Comparison of ENCODE assay signal across 13 mouse cellular contexts in genomic region chr6:121051972-121052629, GRCm38 (mm10).
DNase-seq lines count a peak whose midpoint lies in the region; ATAC-seq and TF ChIP-seq lines count a peak whose summit lies in the region.
"Had no signal": no experiment of that assay in that cellular context is flagged by ENCODE, and none has a peak within 500 bp of the region (broad histone marks: within the 10 kb centered on the region; RNA-seq: fewer than 3 reads in every experiment).

No protein-coding gene starts in this region.

- no peaks in the 10 kb centered on the region for H3K9me3 ChIP-seq in heart, embryonic 12.5 days (replicated peaks)
- no peaks in the 10 kb centered on the region for H3K9me3 ChIP-seq in liver, embryonic 15.5 days (replicated peaks)
- H3K9me3 ChIP-seq: hindbrain, embryonic 10.5 days; kidney, embryonic 15.5 days; midbrain, embryonic 10.5 days had no signal

- H3K27ac ChIP-seq in heart, embryonic 12.5 days (ENCODE audit: poor library complexity, severe bottlenecking) = peak overlapping the region; percentile 89; the same call in 1 of the 2 replicates
- H3K27ac ChIP-seq in cortical plate, adult 2 months (ENCODE audit: insufficient read depth, low read length) = peak overlapping the region; percentile 89
- H3K27ac ChIP-seq in liver, embryonic 15.5 days (replicated peaks) = 0 out of 2 replicates have a peak overlapping the region, but pooled peaks have one; percentile 29
- H3K27ac ChIP-seq: hindbrain, embryonic 10.5 days; kidney, embryonic 15.5 days; midbrain, embryonic 10.5 days had no signal

- H3K9ac ChIP-seq in heart, embryonic 12.5 days = peak overlapping the region; percentile 30; the same call in 1 of the 2 replicates
- no peak overlapping the region for H3K9ac ChIP-seq in liver, embryonic 15.5 days
- H3K9ac ChIP-seq: kidney, embryonic 15.5 days had no signal

- no peak overlapping the region for H3K4me3 ChIP-seq in heart, embryonic 12.5 days
- H3K4me3 ChIP-seq in cortical plate, adult 2 months (ENCODE audit: insufficient read depth, low read length) = no peak overlapping the region
- H3K4me3 ChIP-seq in liver, embryonic 15.5 days (replicated peaks) = no peak overlapping the region
- H3K4me3 ChIP-seq: hindbrain, embryonic 10.5 days; kidney, embryonic 15.5 days; midbrain, embryonic 10.5 days had no signal

- no peaks in the 10 kb centered on the region for H3K27me3 ChIP-seq in heart, embryonic 12.5 days (replicated peaks)
- H3K27me3 ChIP-seq in liver, embryonic 15.5 days = no peaks in the 10 kb centered on the region
- H3K27me3 ChIP-seq: kidney, embryonic 15.5 days had no signal

- WGBS in heart, embryonic 12.5 days = 80% methylated on average over 13 of the region's 13 CpGs
- 71% methylated on average over 13 of the region's 13 CpGs for whole genome bisulfite sequencing in liver, embryonic 15.5 days (ENCODE audit: insufficient replicate concordance)

- TF ChIP-seq POLR2A in cortical plate, adult 2 months (IDR thresholded peaks at IDR 0.05; ENCODE audit: extremely low read depth, insufficient read depth, low read length) = no peak

- intact Hi-C loops in heart, postnatal 14 days (cut with DNase I) = no loop called here
- intact Hi-C loops in gastrocnemius, postnatal 36 days (cut with DNase I) = no loop called here

- peak; percentile 3; the same call in 1 of the 2 replicates for ATAC-seq in heart, embryonic 12.5 days (ENCODE audit: insufficient number of reproducible peaks, low FRiP score)
- ATAC-seq in liver, embryonic 15.5 days (ENCODE audit: insufficient read depth) = peak; percentile 90
- ATAC-seq: inflammation-experienced regulatory T-cells, adult 6 months had no signal

- no peak overlapping the region for H3K4me2 ChIP-seq in heart, embryonic 12.5 days
- peak overlapping the region; percentile 29 for H3K4me2 ChIP-seq in liver, embryonic 15.5 days
- H3K4me2 ChIP-seq: kidney, embryonic 15.5 days had no signal

- no peak for TF ChIP-seq CTCF in cortical plate, adult 2 months (IDR thresholded peaks at IDR 0.05; ENCODE audit: extremely low read depth, insufficient read depth, low read length)

- H3K4me1 ChIP-seq in heart, embryonic 12.5 days (replicated peaks) = peaks cover 93% of the 10 kb centered on the region
- peaks cover 22% of the 10 kb centered on the region for H3K4me1 ChIP-seq in cortical plate, adult 2 months (ENCODE audit: control insufficient read depth, insufficient read depth, low read length)
- peaks cover 70% of the 10 kb centered on the region for H3K4me1 ChIP-seq in liver, embryonic 15.5 days (replicated peaks)

- H3K36me3 ChIP-seq in heart, embryonic 12.5 days = no peaks in the 10 kb centered on the region
- H3K36me3 ChIP-seq in liver, embryonic 15.5 days (replicated peaks) = no peaks in the 10 kb centered on the region
- H3K36me3 ChIP-seq: hindbrain, embryonic 10.5 days; kidney, embryonic 15.5 days; midbrain, embryonic 10.5 days had no signal

- DNase-seq in heart, postnatal 14 days = no peak
- peak; percentile 76 for DNase-seq in brain, adult 2 months (ENCODE audit: low read depth, low spot score)
- no peak for DNase-seq in adrenal gland, adult 18-20 months (ENCODE audit: low spot score in 2 of 2)
- no peak for DNase-seq in gastrocnemius, postnatal 36 days
- DNase-seq: cerebellum, adult 18-20 months; lung, postnatal 14 days had no signal

Comparison
In these comparisons a context has a peak if more than half of its experiments do, and no peak if none do; other contexts are left out.
1. H3K27ac ChIP-seq: peak in every context shown above with its lines; median percentile 89 in heart, embryonic 12.5 days; 89 in cortical plate, adult 2 months; 29 in liver, embryonic 15.5 days.